Mouse (Mus musculus) regulatory T cell (primary cell): Measurements from ENCODE around the gene Smchd1.
"Not testable (repeated sequence)": the region's sequence is repeated elsewhere in the genome, so short reads cannot be mapped to it uniquely, and the experiment has no call there.

Source experiments
- in situ Hi-C: fragments of 300-600 bp; cut with MboI, MseI; formaldehyde crosslinking; loops from one replicate; pipeline ENCODE4 v1.15.1; 2025; ENCODE audit warnings: high pct_unique_total_duplicates

Smchd1 gene

DNA sequence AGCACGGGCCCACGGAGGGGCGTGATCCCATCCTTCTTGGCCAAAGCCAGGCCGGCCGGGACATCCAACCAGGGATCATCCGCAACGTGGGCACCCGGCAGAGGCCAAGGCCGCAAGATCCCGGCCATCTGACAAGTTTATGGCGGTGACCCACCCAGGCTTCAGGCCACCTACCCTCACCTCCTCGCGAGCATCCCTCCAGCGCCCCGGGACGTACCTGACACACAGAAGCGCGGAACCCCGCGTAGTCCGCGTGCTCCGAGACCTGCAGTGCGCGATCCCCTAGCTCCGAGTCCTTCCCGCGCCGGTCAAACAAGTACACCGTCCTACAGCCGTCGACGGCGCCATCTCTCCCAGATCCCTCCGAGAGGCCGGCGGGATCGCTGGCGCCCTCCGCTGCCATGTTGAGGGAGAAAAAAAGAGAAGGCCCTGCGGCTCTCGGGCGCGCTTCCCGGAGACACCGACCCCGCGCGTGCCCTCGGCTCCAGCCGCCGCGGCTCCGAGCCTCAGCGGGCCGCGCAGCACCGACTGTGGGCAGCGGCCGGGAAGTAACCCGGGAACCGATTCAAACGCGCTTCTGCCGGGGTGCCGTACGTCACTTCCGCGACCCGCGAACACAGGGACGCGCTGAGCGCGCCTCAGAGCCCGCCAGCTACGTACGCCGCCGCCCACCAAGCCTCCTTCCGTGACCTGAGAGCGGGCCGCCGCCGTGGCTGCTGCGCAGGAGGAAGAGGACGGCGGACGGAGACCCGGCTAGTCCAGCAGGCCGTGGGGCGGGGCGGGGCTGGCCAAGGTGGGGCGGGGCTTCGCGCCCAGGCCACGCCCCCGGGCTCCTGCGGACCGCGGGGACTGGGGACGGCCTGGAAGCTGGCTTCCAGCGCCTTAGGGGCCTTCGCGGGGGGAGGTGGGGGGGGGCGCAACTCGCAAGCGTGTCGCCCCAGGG is at the start of gene Smchd1:
Gene Smchd1, minus strand, starts transcription at position 582 of the 943 bp plus-strand sequence.
- in situ Hi-C loops = loop anchor here (10.0 kb wide), 1 partner anchor 140 kb away; the partner anchor contains the start of gene Wdr43

DNA sequence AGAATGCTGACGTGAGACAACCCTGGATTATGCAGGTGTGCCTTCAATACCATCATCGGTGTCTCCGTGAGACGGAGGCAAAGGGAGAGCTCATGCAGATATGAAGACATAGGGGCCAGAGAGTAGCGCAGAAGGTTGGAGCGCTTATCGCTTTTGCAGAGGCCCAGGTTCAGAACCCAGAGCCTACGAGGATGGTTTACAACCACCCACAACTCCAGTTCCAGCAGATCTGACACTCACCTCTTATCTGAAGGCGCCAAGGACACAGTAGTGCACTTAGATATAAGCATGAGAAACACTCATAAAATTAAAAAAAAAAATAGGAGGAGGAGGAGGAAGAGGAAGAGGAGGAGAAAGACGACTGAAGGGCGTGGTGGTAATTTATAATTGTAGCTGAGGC is 35.2 kb upstream of the Smchd1 start:
- in situ Hi-C loops = no loop called here

- in situ Hi-C loops = no loop called here
Observed at GRCm38 (mm10) chr17:71506832-71507231, 31.7 kb upstream of the Smchd1 start.

DNA sequence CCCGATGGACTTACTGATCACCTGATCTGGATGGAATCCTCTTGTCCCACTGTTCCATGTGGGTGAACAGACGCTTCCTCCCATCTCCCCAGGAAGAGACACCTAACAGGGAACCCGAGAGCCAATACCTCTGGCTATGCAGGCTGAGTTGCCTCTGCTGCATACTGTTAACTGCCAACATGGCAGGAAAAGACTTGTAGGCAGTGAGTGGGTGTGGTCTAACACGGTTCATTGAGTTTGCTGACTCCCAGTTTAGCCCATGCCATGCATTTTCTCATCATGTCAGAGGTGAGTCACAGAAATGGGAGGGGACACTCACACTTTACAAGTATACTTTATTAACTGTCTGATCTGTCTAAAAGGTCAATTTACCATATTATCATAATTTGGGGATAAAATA is 20.6 kb upstream of the Smchd1 start:
- in situ Hi-C loops = no loop called here

GRCm38 (mm10) chr17:71491332-71491686 is 16.2 kb upstream of the Smchd1 start:
- in situ Hi-C loops = no loop called here

DNA sequence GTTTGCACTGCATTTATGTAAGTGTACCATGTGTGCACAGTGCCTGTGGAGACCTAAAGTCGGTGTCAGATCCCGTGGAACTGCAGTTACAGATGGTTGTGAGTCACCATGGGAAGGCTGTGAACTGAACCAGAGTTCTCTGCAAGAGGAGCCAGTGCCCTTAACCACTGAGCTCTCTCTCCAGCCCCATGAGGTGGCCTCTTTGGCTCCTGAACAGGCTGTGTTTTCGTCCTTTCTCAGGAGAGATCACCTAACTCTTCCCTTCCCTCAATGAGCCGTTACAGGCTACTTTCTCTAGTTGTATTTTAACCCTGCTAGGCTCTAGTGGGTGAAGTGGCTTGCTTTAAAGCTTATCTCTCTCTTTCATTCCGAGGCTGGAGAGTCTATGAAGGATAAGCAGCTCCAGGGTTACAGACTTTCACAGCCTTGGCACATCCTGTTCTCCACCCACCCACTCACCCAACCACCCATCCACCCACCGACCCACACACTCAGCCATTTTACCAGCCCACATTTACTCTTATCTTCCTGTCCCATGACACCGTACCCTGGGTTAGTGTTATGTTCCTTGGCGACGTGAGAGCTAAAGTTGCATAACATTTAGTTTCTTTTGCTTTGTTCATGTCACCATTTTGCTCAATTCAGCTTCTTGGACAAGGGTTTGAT is 15.7 kb upstream of the Smchd1 start:
- in situ Hi-C loops = no loop called here

- in situ Hi-C loops = no loop called here
Observed at GRCm38 (mm10) chr17:71489703-71490461, 14.7 kb upstream of the Smchd1 start.

DNA sequence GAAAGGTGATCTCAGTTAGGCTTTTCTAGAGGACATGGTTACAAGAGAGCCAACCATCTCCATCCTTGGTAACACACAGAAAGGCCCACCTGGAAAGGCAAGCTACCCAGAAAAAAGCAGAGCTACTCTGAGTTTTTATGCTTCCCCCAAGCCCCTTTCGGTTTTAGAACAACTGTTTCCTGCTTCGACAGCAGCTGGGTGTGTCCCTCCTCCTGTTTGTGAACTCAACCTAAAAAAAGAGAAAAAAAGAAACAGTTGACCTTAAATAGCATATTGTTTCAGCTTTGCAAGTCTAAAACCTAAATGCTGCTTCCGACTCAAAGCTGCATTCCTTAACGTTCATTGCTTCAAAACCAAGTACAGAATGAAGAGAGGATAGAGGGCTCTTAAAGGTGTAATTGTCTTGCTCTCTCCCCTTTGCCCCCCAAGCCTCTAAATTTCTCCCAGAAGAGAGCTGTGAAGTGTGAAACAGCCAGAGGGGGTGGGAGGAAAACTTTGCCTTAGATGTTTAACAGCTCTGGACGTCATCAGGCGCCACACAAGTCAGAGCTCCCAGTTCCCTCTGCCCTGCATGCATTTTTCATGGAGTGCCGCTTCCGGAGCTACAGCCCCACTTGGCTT is 11.2 kb upstream of the Smchd1 start:
- in situ Hi-C loops = no loop called here

GRCm38 (mm10) chr17:71485791-71486230 is 10.7 kb upstream of the Smchd1 start:
- in situ Hi-C loops = no loop called here

DNA sequence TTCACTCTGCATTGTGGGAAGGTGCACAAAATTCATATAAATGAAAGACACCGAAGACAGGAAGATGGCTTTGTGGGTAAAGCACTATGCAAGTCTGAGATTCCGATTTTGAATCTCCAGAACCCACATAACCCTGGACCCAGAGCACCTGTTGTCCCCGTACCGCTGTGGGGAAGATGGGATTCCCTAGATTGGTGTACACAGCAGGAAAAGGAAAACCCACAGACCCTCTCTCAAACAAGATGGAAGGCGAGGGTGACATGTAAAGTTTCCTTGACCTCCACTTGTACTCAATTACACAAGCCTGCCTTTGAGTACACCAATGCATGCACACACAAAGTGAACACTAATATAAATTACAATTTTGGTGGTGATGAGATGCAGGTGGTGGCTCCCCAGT is 9.6 kb upstream of the Smchd1 start:
- in situ Hi-C loops = no loop called here

DNA sequence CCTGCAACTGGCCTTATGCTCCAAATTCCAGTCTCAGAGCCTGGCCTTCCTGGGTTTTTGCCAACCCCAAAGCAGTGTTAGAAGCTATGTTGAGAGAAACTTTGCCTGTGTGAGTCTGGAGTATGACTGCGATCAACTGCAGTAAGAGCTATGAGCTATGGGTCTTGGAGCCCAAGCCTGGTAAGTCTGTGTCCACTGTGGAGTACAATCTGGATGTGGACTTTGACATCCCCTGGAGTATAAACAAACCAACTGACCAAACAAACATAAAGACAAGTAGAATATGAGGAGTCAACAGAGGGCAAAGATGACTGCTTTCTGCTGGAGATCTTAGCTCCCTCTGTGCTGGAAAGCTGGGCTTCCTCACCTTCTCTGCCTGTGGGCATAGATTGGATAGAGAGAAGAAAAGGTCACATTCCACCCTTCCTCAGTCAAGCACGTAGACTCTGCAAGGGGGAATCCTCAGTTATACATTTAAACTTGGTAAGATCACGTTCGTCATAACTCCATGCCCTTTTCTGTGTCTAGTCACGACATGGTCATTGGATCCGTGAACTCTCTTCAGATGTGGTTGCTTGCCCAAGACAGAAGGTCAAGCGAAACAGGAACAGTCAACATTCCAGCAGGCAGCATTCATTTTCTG is 8.4 kb upstream of the Smchd1 start:
- in situ Hi-C loops = no loop called here

DNA sequence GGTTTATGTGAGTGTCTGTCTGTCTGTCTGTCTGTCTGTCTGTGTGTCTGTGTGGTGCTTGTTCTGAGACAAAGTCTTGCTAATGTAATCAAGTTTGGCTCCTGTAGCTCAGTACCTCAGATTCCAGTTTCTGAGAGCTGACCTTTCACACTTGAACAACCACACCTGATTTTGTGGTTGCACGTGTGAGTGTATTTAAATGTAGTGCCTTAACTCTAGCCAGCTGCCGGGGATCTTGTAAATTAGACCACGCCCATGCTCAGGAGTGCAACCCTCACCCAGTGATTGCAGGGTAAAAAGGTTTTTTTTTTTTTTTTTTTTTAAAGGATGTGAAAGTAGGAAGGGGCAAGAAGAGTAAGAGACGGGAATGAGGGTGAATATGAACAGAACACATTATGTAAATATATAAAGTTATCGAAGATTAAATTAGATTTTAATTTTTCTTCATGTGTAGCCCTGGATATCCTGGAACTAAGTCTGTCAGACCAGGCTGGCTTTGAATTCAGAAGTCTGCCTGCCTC is 4.3 kb upstream of the Smchd1 start:
- in situ Hi-C loops = loop anchor here (10.0 kb wide), 1 partner anchor 135 kb away; the partner anchor contains the start of gene Wdr43

DNA sequence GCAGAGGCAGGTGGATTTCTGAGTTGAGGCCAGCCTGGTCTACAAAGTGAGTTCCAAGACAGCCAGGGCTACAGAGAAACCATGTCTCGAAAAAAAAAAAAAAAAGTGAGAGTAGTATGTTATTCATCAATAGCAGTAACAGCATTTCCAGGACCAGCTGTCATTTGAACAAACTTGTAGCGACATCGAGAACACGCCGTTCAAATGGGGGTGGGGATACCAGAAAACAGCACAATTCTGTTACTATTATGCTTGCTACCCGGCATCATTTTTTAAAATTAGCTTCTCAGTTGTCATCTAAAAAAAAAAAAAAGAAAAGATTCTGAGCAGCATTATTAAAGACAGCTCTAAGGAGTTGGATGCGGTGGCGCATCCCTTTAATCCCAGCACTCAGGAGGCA is 2.3 kb upstream of the Smchd1 start:
- in situ Hi-C loops = loop anchor here (10.0 kb wide), 1 partner anchor 137 kb away; the partner anchor contains the start of gene Wdr43

DNA sequence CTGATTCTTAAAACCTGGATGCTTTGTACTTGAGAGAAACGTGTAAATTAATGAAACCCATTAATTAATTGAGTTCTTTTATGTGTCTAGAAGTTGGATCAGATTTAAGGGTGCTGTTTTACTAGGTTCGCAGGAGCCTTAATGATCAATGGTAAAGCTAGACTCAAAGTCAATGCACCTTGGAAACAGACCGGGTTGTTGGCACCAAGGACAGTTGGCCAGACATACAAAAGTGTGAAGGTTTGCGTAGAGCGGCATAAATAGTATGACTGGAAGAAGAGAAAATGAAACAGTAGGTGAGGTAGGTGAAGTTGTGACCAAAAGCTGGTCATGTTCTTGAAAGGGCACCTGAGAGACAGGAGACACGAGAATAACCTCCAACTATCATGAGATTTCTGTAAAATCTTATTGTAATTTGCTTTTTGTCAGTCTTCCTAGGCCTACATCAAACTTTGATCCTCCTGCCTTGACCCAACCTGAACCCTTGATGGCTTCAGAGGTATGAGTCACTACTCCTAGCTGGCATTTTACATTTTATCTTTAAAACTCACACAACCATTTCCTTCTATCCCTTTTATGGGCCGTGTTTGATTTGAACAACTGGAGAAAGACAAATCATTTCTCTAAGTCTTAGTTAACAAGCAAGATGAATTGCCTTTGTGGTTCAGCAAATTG is 1.3 kb upstream of the Smchd1 start:
- in situ Hi-C loops = loop anchor here (10.0 kb wide), 1 partner anchor 138 kb away; the partner anchor contains the start of gene Wdr43

DNA sequence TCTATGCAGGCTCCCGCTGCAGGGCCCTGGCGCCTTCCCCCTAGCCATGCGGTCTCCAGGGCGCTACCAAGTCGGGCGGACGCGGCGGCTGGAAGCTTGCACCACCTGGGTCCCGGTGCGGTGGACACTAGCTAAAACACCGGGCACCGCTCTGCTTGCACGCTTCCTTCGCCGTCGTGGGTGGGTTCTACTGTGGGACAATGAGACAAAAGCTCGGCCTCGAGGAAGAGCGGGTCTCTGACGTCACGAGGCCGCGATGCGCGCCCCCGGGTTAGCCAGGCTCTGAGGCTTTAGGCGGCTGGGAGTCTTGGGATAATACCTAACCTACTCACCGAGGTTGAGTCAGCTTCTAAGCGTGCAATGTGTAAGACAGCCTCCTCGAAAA is 554 bp upstream of the Smchd1 start:
- in situ Hi-C loops = loop anchor here (10.0 kb wide), 1 partner anchor 139 kb away; the partner anchor contains the start of gene Wdr43

DNA sequence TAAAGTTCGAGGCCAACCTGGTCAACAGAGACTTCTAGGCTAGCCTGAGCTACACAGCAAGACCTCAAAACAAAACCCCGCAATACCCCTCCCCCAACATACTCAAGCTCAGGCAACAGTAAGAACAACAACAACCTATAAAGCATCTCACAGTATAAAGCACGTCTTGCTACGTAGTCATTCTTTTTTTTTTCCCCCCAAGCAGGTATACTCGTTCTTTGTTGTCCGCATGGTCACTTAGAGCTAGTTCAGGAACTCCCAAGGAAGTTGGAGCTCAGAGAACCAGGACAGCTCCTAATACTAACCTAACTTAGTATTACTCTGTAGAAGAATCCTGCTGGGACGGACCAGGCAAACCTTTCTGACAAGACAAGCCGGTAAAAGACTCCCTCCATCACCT is 1.0 kb downstream of the Smchd1 start:
- in situ Hi-C loops = loop anchor here (10.0 kb wide), 1 partner anchor 141 kb away; the partner anchor contains the start of gene Wdr43

DNA sequence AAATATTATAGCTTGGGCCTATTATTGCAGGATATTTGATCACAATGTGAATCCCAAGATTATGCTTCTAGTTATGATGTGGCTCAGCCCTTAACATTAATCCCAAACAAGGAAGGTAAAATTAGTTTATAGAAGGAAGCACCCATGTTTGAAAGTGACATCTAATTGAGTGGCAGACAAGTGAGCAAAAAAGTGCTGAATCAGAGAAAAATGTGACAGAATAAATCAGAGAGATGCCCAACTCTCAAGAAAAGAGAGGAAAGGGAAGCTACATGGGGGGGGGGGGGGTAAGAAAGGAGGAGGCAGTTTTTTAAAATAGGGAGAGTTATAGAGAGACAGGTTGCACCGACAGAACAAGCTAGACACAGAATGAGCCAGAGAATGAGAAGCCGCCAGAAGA is 3.9 kb downstream of the Smchd1 start:
- in situ Hi-C loops = loop anchor here (10.0 kb wide), 1 partner anchor 144 kb away; the partner anchor contains the start of gene Wdr43

- in situ Hi-C loops = no loop called here
Observed at GRCm38 (mm10) chr17:71460312-71460711, 14.8 kb downstream of the Smchd1 start.

DNA sequence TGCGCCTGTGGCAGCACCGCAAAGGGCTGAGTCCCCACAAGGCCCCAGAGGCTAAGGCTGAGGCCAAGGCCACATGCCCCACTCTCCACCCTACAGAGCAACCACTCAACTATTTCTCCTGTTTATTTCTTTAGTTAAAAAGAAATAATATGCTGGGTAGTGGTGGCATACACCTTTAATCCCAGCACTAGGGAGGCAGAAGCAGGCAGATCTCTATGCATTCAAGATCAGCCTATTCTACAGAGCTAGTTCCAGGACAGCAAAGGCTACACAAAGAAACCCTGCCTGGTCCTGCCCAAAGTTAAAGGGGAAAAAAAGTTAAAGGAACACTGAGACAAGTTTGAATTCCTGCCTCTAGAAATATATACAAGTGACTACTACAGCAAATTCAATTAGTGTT is 15.3 kb downstream of the Smchd1 start, which contains the start of gene Gm4707:
Gene Gm4707, minus strand, starts transcription at position 101 of the 400 bp plus-strand sequence.
- in situ Hi-C loops = no loop called here

- in situ Hi-C loops = not testable (repeated sequence)
Observed at GRCm38 (mm10) chr17:71457361-71457760, 17.8 kb downstream of the Smchd1 start.
